Mouse (Mus musculus): Measurements from ENCODE around the gene Zscan5b. TPM values are rescaled to one million over a fixed set of nuclear protein-coding genes. Genes with fewer than 3 reads are reported as not detected.

The Zscan5b gene
- polyA plus RNA-seq, 1 experiment from 2014 or later, result not detected

DNA sequence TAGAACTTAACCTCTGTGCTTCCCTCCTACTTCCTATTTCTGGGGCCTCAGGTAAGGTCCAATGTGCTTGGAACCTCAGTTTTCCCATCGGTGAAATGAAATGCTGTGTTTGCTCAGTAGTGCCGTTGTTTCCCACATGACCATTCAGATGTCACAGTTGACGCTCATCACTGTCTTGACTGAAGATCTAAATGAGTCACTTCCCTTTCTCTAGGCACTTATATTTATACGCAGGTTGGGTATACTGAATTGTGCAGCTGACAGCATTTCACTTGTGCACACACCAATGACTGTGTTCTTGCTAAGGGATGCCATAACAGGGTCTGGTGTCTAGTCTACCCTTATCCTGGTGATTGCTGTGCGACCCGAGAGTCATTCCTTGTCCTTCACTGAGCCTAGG is 63.3 kb downstream of the Zscan5b start:
- 83% methylated on average over 6 of the region's 6 CpGs for WGBS
- Histone ChIP-seq H3K9ac (no peak overlapping the region), H3K27ac (peak overlapping the region; percentile 89; the same call in 1 of the 2 replicates), H3K9me3 (no peaks in the 10 kb centered on the region), H3K4me1 (peaks cover 12% of the 10 kb centered on the region), H3K4me2 (peak overlapping the region; percentile 72), H3K36me3 (peaks cover 1% of the 10 kb centered on the region; the same call in 1 of the 2 replicates), H3K4me3 (no peak overlapping the region), H3K27me3 (no peaks in the 10 kb centered on the region)
- ATAC-seq (ENCODE audit: insufficient number of reproducible peaks, low FRiP score, low TSS enrichment, low read depth), result no peak

DNA sequence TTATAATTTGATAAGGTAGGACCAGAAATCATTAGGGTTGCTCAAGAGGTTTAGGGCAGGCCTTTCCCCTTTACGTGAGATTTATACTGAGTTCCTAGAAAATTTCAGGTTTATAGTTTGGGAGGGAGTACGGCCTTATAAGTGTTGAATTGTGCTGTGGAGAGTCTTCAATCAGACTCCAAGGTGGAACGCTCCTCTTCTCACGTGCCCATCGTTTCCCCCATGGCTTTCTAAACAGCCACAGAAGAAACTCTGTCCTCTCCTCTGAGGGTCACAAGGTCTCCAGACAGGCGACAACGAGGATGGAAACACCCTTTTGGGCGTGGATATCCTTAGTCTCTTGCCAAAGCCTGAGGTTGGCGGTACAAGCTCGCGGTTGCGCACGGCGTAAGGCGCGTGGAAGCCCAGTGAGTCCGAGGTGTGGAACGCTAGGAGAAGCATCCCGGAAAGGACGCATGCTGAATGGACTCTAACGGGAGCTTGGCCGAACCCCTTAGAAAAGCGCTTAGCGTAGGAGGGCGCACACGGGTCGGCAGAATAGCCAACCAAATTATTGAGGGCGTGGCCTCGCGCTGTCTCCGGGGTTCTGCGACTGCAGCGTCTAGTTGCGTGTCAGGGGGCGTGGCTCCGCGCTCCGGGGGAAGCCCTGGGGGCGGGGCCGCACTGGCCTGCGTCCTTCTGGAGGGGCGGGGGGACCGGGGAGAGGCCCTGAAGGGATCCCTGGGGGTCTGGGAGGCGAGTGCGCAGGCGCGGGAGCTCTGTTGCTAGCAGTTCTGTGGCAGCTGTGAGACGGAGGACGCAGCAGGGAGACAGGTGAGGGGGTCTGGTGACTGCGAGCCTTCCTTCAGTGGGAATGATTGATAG is 64.0 kb downstream of the Zscan5b start, which contains the start of gene Zfp667:
Zfp667 (plus strand) TSS at position 738 of the 864 bp plus-strand sequence.
- Histone ChIP-seq H3K27me3 (no peaks in the 10 kb centered on the region), H3K36me3 (peaks cover 3% of the 10 kb centered on the region; the same call in 1 of the 2 replicates), H3K9me3 (no peaks in the 10 kb centered on the region), H3K4me2 (peak within 1 kb of the TSS; percentile 72), H3K9ac (peak within 1 kb of the TSS; percentile 44; the same call in 1 of the 2 replicates), H3K4me3 (peak within 1 kb of the TSS; percentile 55), H3K4me1 (peaks cover 12% of the 10 kb centered on the region), H3K27ac (peak within 1 kb of the TSS; percentile 89)
- 3% methylated on average over 50 of the region's 50 CpGs for WGBS
- ATAC-seq (ENCODE audit: insufficient number of reproducible peaks, low FRiP score, low TSS enrichment, low read depth), result peak; percentile 87

GRCm38 (mm10) chr7:6286921-6287531 is 64.9 kb downstream of the Zscan5b start:
- ATAC-seq (ENCODE audit: insufficient number of reproducible peaks, low FRiP score, low TSS enrichment, low read depth), result peak; percentile 17
- 26% methylated on average over 15 of the region's 15 CpGs for WGBS
- peak overlapping the region; percentile 43 for H3K27ac ChIP-seq

More at GRCm38 (mm10) chr7:6286921-6287531, 64.9 kb downstream of the Zscan5b start:
- Histone ChIP-seq H3K9me3 (no peaks in the 10 kb centered on the region), H3K36me3 (peaks cover 3% of the 10 kb centered on the region; the same call in 1 of the 2 replicates), H3K4me3 (peak overlapping the region; percentile 55), H3K4me1 (peaks cover 12% of the 10 kb centered on the region), H3K27me3 (no peaks in the 10 kb centered on the region), H3K4me2 (peak overlapping the region; percentile 72), H3K9ac (peak overlapping the region; percentile 31; the same call in 1 of the 2 replicates)

Other genes starting within 250 kb of the Zscan5b start
- not detected in 2 replicates for gene Vmn1r65, start 211.3 kb upstream of the Zscan5b start, polyA plus RNA-seq (2015; fragmentation: Nextera tagmentation; extraction: Ambion mirVana)
- gene Nlrp4c, start 177.1 kb upstream of the Zscan5b start, polyA plus RNA-seq (2015; fragmentation: Nextera tagmentation; extraction: Ambion mirVana), result not detected in 2 replicates
- 18.8 and 19.8 TPM in 2 replicates for gene Zfp787, start 66.3 kb upstream of the Zscan5b start, polyA plus RNA-seq (2015; fragmentation: Nextera tagmentation; extraction: Ambion mirVana)
- gene Zfp444, start 50.1 kb upstream of the Zscan5b start, polyA plus RNA-seq (2015; fragmentation: Nextera tagmentation; extraction: Ambion mirVana), result 52.8 and 55.9 TPM in 2 replicates
- not detected in 2 replicates for gene Galp, start 25.2 kb upstream of the Zscan5b start, polyA plus RNA-seq (2015; fragmentation: Nextera tagmentation; extraction: Ambion mirVana)
- gene Epp13, start 30.4 kb downstream of the Zscan5b start, polyA plus RNA-seq (2015; fragmentation: Nextera tagmentation; extraction: Ambion mirVana), result not detected in 2 replicates
- 8.9 and 9.1 TPM in 2 replicates for gene Zfp667, start 64.3 kb downstream of the Zscan5b start, polyA plus RNA-seq (2015; fragmentation: Nextera tagmentation; extraction: Ambion mirVana)
- gene Zfp583, start 109.0 kb downstream of the Zscan5b start, polyA plus RNA-seq (2015; fragmentation: Nextera tagmentation; extraction: Ambion mirVana), result 5.3 and 5.9 TPM in 2 replicates
- gene Gm3854, start 121.5 kb downstream of the Zscan5b start, polyA plus RNA-seq (2015; fragmentation: Nextera tagmentation; extraction: Ambion mirVana), result 1.9 and 2.1 TPM in 2 replicates
- 2.9 and 3.3 TPM in 2 replicates for gene Zfp78, start 141.0 kb downstream of the Zscan5b start, polyA plus RNA-seq (2015; fragmentation: Nextera tagmentation; extraction: Ambion mirVana)
- 7.8 and 9.2 TPM in 2 replicates for gene Zfp28, start 161.0 kb downstream of the Zscan5b start, polyA plus RNA-seq (2015; fragmentation: Nextera tagmentation; extraction: Ambion mirVana)
- 0.29 and 0.56 TPM in 2 replicates for gene Smim17, start 176.4 kb downstream of the Zscan5b start, polyA plus RNA-seq (2015; fragmentation: Nextera tagmentation; extraction: Ambion mirVana)
- gene Gm20715, start 188.0 kb downstream of the Zscan5b start, polyA plus RNA-seq (2015; fragmentation: Nextera tagmentation; extraction: Ambion mirVana), result not detected in 2 replicates
- not detected in 2 replicates for gene Olfr1344, start 216.4 kb downstream of the Zscan5b start, polyA plus RNA-seq (2015; fragmentation: Nextera tagmentation; extraction: Ambion mirVana)
- not detected in 2 replicates for gene Olfr1336, start 233.9 kb downstream of the Zscan5b start, polyA plus RNA-seq (2015; fragmentation: Nextera tagmentation; extraction: Ambion mirVana)
- not detected in 2 replicates for gene Olfr1346, start 244.8 kb downstream of the Zscan5b start, polyA plus RNA-seq (2015; fragmentation: Nextera tagmentation; extraction: Ambion mirVana)